ENCODE assay signal across 30 mouse cellular contexts in genomic region chr7:139012767-139013369, GRCm38 (mm10).
DNase-seq lines count a peak whose midpoint lies in the region; ATAC-seq lines count a peak whose summit lies in the region.
"Had no signal": no experiment of that assay in that cellular context is flagged by ENCODE, and none has a peak within 500 bp of the region (broad histone marks: within the 10 kb centered on the region; RNA-seq: fewer than 3 reads in every experiment).

No protein-coding gene starts in this region.

- H3K27me3 ChIP-seq in heart, embryonic 12.5 days (replicated peaks): peaks cover 26% of the 10 kb centered on the region; the same call in 1 of the 2 replicates
- H3K27me3 ChIP-seq in neural tube, embryonic 13.5 days: no peaks in the 10 kb centered on the region
- peaks cover 58% of the 10 kb centered on the region for H3K27me3 ChIP-seq in limb, embryonic 15.5 days
- H3K27me3 ChIP-seq: forebrain, embryonic 13.5 days; kidney, embryonic 15.5 days; midbrain, embryonic 13.5 days had no signal

- ATAC-seq in heart, embryonic 12.5 days (ENCODE audit: insufficient number of reproducible peaks, low FRiP score): no peak
- ATAC-seq in neural tube, embryonic 13.5 days (ENCODE audit: low read depth): peak; percentile 80
- ATAC-seq in limb, embryonic 15.5 days (ENCODE audit: insufficient number of reproducible peaks, low FRiP score, low TSS enrichment, low read depth): peak; percentile 62; the same call in 1 of the 2 replicates
- ATAC-seq: activated CD4-positive, CD25-positive, alpha-beta regulatory T cell, adult 4 months; forebrain, embryonic 13.5 days; inflammation-experienced regulatory T-cells, adult 6 months; liver, embryonic 12.5 days; liver, postnatal 0 days; midbrain, embryonic 13.5 days had no signal

- H3K9me3 ChIP-seq in heart, embryonic 12.5 days (replicated peaks): no peaks in the 10 kb centered on the region
- H3K9me3 ChIP-seq in neural tube, embryonic 13.5 days: no peaks in the 10 kb centered on the region
- no peaks in the 10 kb centered on the region for H3K9me3 ChIP-seq in limb, embryonic 15.5 days
- H3K9me3 ChIP-seq: forebrain, embryonic 13.5 days; kidney, embryonic 15.5 days; liver, embryonic 12.5 days; midbrain, embryonic 13.5 days had no signal

- peaks cover 20% of the 10 kb centered on the region for H3K4me1 ChIP-seq in heart, embryonic 12.5 days (replicated peaks)
- peaks cover 46% of the 10 kb centered on the region for H3K4me1 ChIP-seq in neural tube, embryonic 13.5 days (replicated peaks)
- H3K4me1 ChIP-seq in limb, embryonic 15.5 days: peaks cover 52% of the 10 kb centered on the region
- H3K4me1 ChIP-seq: forebrain, embryonic 13.5 days; liver, embryonic 12.5 days had no signal

- H3K4me2 ChIP-seq in heart, embryonic 12.5 days: no peak overlapping the region
- H3K4me2 ChIP-seq in neural tube, embryonic 13.5 days: no peak overlapping the region
- no peak overlapping the region; the same call in 1 of the 2 replicates for H3K4me2 ChIP-seq in limb, embryonic 15.5 days
- H3K4me2 ChIP-seq: forebrain, embryonic 13.5 days; heart, embryonic 11.5 days; kidney, embryonic 15.5 days; liver, embryonic 12.5 days; midbrain, embryonic 13.5 days had no signal

- H3K9ac ChIP-seq in heart, embryonic 12.5 days: no peak overlapping the region
- no peak overlapping the region for H3K9ac ChIP-seq in neural tube, embryonic 13.5 days
- H3K9ac ChIP-seq in limb, embryonic 15.5 days: no peak overlapping the region
- H3K9ac ChIP-seq: forebrain, embryonic 13.5 days; kidney, embryonic 15.5 days; liver, embryonic 12.5 days; liver, postnatal 0 days; midbrain, embryonic 13.5 days had no signal

- peak; percentile 75 for DNase-seq in heart, adult 11 months
- no peak for DNase-seq in neural tube, embryonic 10.5 days (ENCODE audit: extremely low spot score, low spot score)
- DNase-seq in frontal cortex, postnatal 25 days (ENCODE audit: low spot score in 2 of 2): no peak
- DNase-seq in embryo, embryonic 9.5 days (ENCODE audit: extremely low spot score): no peak
- DNase-seq: adrenal gland, adult 2 months; adrenal gland, postnatal 36 days; cerebellum, adult 2 months; cerebellum, postnatal 25 days; gastrocnemius, postnatal 25 days; heart, adult 18-20 months; heart, postnatal 4 days; kidney, adult 18-20 months; kidney, postnatal 36 days; liver, postnatal 0 days; right cerebral cortex, postnatal 4 days; thymus, adult 2 months; thymus, postnatal 4 days had no signal

- WGBS in heart, embryonic 12.5 days: 82% methylated on average over 6 of the region's 6 CpGs
- 36% methylated on average over 6 of the region's 6 CpGs for WGBS in neural tube, embryonic 13.5 days
- 19% methylated on average over 6 of the region's 6 CpGs for WGBS in limb, embryonic 15.5 days

- no peak overlapping the region for H3K4me3 ChIP-seq in heart, embryonic 12.5 days
- H3K4me3 ChIP-seq in neural tube, embryonic 13.5 days: no peak overlapping the region
- H3K4me3 ChIP-seq in limb, embryonic 15.5 days: no peak overlapping the region
- H3K4me3 ChIP-seq: forebrain, embryonic 13.5 days; kidney, embryonic 15.5 days; layer of hippocampus, adult 2 months; left cerebral cortex, adult 2 months; liver, embryonic 12.5 days; midbrain, embryonic 13.5 days had no signal

- no peaks in the 10 kb centered on the region for H3K36me3 ChIP-seq in heart, embryonic 12.5 days
- no peaks in the 10 kb centered on the region for H3K36me3 ChIP-seq in neural tube, embryonic 13.5 days
- no peaks in the 10 kb centered on the region for H3K36me3 ChIP-seq in limb, embryonic 15.5 days
- H3K36me3 ChIP-seq: kidney, embryonic 15.5 days; liver, embryonic 12.5 days; midbrain, embryonic 13.5 days had no signal

- no peak overlapping the region for H3K27ac ChIP-seq in heart, embryonic 12.5 days (ENCODE audit: poor library complexity, severe bottlenecking)
- H3K27ac ChIP-seq in neural tube, embryonic 13.5 days (replicated peaks): peak overlapping the region; percentile 90
- peak overlapping the region; percentile 50 for H3K27ac ChIP-seq in limb, embryonic 15.5 days
- H3K27ac ChIP-seq: forebrain, embryonic 13.5 days; kidney, embryonic 15.5 days; layer of hippocampus, adult 2 months; left cerebral cortex, adult 2 months; liver, embryonic 12.5 days; macrophage; midbrain, embryonic 13.5 days had no signal
